Mouse (Mus musculus) ovary, postnatal 36 days (tissue): ENCODE measurements at regions not wholly inside any gene's neighbourhood (a gene's known extent, or its start where the extent isn't known, plus 50 kb on each side); places are given as distances from the start of the nearest gene placed in this dataset.

Experiments
- DNase-seq: peaks from one replicate; pipeline ENCODE4 v3.0.0; 2022; ENCODE audit warnings: low spot score, mixed read lengths

DNA sequence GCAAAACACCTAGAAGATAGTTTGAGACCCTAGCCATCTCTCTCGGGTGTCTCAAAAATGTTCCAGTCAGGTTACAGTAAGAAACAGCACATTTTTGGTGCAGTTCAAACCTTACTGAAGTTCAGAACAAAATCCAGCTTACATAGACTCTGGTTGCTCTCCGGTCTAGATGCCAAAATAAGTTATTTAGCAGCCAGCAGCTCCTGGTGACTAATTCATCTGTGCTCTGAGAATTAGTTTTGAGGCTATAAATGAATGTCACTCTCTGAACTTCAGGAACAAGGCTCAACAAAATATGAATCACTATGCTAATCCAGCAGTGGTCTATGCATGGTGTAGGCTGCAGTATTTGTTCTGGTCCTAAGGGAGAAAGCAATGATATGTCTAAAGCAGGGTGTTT is 238.6 kb downstream of the Rnf152 start:
- DNase-seq = no peak

- DNase-seq = no peak
Measured at GRCm38 (mm10) chr1:105116231-105116630, 240.3 kb downstream of the Rnf152 start.

- DNase-seq = no peak
Measured at GRCm38 (mm10) chr1:105115391-105115790, 241.1 kb downstream of the Rnf152 start.

DNA sequence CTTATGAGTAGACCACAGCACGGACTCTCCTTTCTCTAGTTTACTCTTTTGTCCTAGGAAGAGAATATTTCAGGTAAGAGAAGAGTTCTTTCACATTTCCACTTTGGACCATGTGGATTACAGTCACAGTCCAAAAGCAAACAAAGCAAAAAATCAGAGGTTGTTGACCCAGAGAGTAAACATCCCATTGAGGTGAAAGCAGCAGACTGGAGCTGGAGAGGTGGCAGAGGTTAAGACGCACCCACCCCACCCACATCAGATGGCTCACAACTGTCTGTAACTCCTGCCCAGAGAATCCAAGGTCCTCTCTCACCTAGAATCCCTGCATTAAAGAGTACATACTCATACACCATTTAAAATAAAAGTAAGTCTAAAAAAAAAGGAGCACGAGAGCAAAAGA is 241.7 kb downstream of the Rnf152 start:
- no peak for DNase-seq

GRCm38 (mm10) chr1:105112762-105113525 is 243.6 kb downstream of the Rnf152 start:
- DNase-seq = no peak

GRCm38 (mm10) chr1:105111236-105111635 is 245.3 kb downstream of the Rnf152 start:
- DNase-seq = no peak

DNA sequence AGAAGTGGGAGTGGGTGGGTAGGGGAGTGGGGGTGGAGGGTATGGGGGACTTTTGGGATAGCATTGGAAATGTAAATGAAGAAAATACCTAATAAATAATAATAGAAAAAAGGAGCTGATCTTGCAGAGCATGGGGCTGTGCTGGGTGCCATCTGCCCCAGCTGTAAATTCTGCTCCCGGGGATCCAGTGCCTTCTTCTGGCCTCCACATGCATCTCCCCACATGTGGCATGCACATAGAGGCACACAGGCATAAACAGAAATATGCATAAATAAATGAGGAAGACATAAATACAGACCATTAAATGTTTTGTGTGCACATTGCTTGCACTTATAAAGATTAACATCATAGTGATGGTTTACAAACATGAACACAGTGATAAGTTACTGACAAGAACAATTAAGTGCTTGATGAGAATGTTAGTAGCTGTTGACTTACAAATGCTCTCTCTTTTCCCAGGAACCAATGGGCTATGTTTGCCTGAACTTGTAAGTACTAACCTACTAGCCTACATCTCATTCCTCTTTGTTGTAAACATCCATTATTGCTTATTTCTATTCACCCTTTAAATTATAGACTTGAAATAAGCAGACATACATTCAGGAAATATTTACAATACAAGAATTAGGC is 245.8 kb downstream of the Rnf152 start:
- no peak for DNase-seq

DNA sequence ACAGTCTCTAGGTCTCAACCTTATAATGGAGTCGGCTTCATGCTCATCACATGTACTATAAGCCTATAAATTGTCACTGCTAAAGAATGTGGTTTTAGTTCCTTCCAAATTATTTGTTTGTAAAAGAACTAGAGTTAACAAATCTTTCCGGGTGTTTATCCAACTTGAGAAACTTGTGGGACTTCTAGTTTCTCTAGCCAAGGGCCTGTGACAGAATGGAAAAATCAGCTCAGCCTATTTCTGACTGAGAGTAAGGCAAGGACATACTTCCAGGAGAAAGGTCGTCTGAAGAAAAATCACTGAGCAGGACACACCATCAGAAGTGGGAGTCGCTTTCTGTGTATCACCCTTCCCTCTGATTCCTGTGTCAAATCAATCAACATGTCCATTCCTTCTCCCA is 248.7 kb downstream of the Rnf152 start:
- no peak for DNase-seq

GRCm38 (mm10) chr1:105107257-105107656 is 249.3 kb downstream of the Rnf152 start:
- DNase-seq = no peak

GRCm38 (mm10) chr1:105105211-105105610 is 251.3 kb downstream of the Rnf152 start:
- DNase-seq = no peak

DNA sequence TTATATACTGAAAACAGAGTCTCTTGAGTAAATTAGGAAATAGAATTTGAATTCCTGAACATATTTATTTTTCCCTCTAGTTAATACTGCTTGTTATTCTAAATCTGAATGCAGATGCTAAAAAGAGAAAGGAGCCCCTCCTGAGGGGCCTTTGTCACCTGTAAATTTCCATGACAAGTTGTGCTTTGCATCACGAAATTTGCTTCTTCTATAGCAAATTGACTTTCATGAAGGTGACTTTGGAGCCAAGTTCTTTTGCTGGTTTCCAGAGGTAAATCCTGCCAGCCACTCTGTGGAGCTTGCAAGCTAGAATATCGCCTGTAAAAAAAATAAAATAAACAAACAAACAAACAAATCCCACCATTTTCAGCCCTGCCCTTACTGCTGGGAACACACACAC is 261.4 kb downstream of the Rnf152 start:
- no peak for DNase-seq

DNA sequence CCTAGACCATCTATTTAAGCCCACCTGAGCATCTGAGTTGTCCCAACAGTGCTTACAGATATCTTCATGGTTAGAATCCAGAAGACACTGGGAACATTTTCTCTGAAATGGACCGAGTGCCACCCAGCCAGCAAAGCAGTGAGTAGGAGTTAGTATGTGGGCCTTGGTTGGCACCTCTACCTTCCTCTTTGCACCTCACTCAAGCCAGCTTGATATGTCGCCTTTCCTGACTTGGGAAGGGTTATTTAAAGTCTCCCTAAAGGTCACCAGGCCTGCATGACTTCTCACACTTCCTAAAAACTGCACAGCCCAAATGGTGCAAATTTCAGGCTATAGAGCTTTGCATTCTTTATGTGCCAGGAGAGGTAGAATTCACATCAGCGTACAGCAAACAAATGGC is 262.0 kb downstream of the Rnf152 start:
- no peak for DNase-seq

- no peak for DNase-seq
Measured at GRCm38 (mm10) chr1:105093875-105094274, 262.6 kb downstream of the Rnf152 start.

- DNase-seq = peak; percentile 4
Measured at GRCm38 (mm10) chr1:105093012-105093411, 263.5 kb downstream of the Rnf152 start.

- DNase-seq = peak; percentile 7
Measured at GRCm38 (mm10) chr1:105092309-105092904, 264.1 kb downstream of the Rnf152 start.

- no peak for DNase-seq
Measured at GRCm38 (mm10) chr1:105088765-105089520, 267.6 kb downstream of the Rnf152 start.

DNA sequence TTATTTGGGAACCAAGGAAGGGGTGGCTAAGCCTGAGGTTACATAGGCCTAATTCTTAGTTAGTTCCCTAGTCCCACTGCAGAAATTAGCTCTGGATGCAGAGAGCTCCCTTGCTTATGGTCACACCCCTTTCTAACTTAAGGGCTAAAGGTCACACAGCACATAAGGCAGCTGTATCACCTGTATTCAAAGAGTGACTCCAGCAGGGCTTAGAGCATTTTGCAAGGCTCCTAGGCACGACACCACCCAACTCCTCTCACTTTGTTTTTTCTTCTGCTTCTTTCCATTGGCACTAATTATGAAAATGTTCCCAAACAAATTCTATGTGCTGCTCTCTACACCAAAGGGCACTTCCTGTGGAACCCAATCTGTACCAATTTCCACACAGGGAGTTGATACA is 268.9 kb downstream of the Rnf152 start:
- DNase-seq = no peak

DNA sequence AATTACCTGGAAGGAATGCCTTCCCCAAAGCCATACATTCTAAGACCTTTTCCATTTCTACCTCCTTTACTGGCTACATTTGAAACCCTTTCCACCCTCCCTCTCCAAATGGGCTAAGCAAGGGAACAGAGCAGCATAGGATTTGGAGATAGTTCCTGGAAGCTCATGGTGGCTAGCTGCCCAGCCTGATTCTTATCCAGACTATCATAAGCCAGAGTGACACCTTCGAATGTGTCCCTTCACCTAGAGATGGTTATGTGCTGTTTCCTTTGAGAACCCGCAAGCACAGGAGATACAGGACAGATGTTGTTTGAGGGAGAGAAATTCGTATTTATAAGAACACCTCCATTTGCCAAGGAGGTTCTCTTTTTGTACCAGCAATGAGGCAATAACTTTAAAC is 272.0 kb downstream of the Rnf152 start:
- no peak for DNase-seq

DNA sequence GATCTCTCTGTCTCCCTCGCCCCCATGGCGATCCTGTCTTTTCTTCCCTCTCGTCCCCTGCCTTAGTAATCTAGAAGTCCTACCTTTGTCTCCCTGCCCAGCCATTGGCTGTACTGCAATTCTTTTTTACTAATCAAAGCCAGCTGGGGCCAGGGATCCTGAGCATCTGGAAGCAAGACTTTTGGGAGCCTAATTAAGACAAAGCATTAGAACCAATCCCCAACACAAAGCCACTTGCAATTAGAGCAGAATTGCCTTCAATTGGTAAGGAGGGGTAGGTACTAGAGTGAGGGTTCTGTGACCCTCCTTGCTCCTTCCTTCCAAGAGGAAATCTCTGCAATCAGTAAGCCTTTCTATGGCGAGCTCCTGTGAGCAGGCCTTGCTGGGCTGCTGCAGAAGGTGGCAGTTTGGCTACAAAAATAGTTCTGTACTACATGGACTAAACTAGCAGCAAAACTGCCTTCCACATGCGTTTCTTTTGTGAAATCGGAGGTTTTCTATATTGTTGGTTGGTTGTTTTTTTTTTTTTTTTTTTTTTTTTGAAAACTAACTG is 272.9 kb downstream of the Rnf152 start:
- no peak for DNase-seq

- no peak for DNase-seq
Measured at GRCm38 (mm10) chr1:105082823-105083550, 273.5 kb downstream of the Rnf152 start.

DNA sequence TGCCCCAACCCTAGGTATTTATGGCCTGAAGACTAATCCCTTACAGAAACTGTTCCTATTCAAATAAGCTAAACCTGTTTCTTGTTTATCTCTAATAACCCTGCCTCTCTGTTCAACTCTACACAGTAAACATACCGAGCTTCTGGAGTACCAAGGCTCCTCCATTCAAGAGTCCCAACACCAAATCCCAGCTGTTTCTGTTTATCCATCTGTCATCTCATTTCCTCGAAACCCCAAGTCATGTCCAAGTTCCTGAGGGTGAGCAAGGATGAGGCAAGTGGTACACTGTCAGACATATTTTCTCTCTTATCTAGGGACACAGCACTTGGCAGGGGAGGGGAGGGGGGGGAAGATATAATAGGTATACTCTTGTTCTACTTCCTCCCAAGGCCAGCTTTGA is 274.6 kb downstream of the Rnf152 start:
- DNase-seq = no peak

GRCm38 (mm10) chr1:105079437-105079836 is 277.1 kb downstream of the Rnf152 start:
- DNase-seq = no peak
